Mouse (Mus musculus) ES-Bruce4 (cell line): ENCODE measurements around the gene Tmem87b.

Experiments
- CTCF ChIP-seq: IDR thresholded peaks from one replicate; pipeline ENCODE4 v1.8.1; 2011; ENCODE audit warnings: low read depth, low read length
- EP300 ChIP-seq: IDR thresholded peaks from 2 replicates; pipeline ENCODE4 v1.6.1; 2011; ENCODE audit warnings: low read depth, low read length; ENCODE audit not compliant: insufficient read depth
- POLR2A ChIP-seq: IDR thresholded peaks from one replicate; pipeline ENCODE4 v1.8.1; 2011; ENCODE audit warnings: low read length; ENCODE audit not compliant: insufficient read depth

DNA sequence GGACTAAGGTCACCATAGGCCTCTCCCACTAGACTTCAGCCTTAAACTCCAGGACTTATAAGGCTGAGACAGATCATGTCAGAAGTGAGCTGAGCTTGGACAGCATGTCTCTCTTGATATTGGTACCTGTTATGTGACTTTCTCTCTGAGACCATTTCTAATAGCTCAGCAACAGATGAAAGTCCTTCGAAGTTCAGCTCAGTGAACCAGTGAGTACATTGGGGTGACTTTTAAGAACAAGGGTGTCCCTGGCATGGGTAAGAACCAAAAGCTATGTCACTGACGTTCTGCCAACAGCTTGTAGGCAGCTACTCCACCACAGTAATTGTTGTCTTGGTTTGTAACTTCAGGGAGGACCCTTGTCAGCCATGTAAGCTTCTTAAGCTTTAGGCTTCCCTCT lies 2.7 kb downstream of the Tmem87b start:
- TF ChIP-seq CTCF (no peak), EP300 (no peak), POLR2A (no peak)
